Mouse (Mus musculus): ENCODE results near the gene Smg1.
A peak's percentile ranks its signal among the peaks of the same experiment; 100 is the strongest.

The Smg1 gene

GRCm38 (mm10) chr7:118113541-118114297 lies 129.8 kb downstream of the Smg1 start:
- no peak for DNase-seq (ENCODE audit: extremely low read depth, insufficient read length, low spot score)

- no peak for DNase-seq (ENCODE audit: extremely low read depth, insufficient read length, low spot score)
Measured at GRCm38 (mm10) chr7:118111128-118111527, 132.3 kb downstream of the Smg1 start.

GRCm38 (mm10) chr7:118107671-118108070 lies 135.8 kb downstream of the Smg1 start:
- no peak for DNase-seq (ENCODE audit: extremely low read depth, insufficient read length, low spot score)

GRCm38 (mm10) chr7:118104458-118105052 lies 138.9 kb downstream of the Smg1 start:
- peak; percentile 55 for DNase-seq (ENCODE audit: extremely low read depth, insufficient read length, low spot score)

GRCm38 (mm10) chr7:118103462-118104379 lies 139.7 kb downstream of the Smg1 start:
- no peak for DNase-seq (ENCODE audit: extremely low read depth, insufficient read length, low spot score)

- DNase-seq (ENCODE audit: extremely low read depth, insufficient read length, low spot score) = peak; percentile 32
Measured at GRCm38 (mm10) chr7:118102678-118103461, 140.6 kb downstream of the Smg1 start.

- DNase-seq (ENCODE audit: extremely low read depth, insufficient read length, low spot score) = peak; percentile 29
Measured at GRCm38 (mm10) chr7:118102231-118102630, 141.2 kb downstream of the Smg1 start.

- DNase-seq (ENCODE audit: extremely low read depth, insufficient read length, low spot score) = no peak
Measured at GRCm38 (mm10) chr7:118097615-118098014, 145.9 kb downstream of the Smg1 start.

Measured in 3134 (cell line).